Mouse (Mus musculus): ENCODE data around the gene Dapk1. TPM values are rescaled to one million over a fixed set of nuclear protein-coding genes. Genes with fewer than 3 reads are reported as not detected.

Dapk1 gene
- 6.5 and 12.0 TPM in 2 replicates for polyA plus RNA-seq (2011; ENCODE audit: insufficient read depth, insufficient read length, low replicate concordance, missing spikeins)

DNA sequence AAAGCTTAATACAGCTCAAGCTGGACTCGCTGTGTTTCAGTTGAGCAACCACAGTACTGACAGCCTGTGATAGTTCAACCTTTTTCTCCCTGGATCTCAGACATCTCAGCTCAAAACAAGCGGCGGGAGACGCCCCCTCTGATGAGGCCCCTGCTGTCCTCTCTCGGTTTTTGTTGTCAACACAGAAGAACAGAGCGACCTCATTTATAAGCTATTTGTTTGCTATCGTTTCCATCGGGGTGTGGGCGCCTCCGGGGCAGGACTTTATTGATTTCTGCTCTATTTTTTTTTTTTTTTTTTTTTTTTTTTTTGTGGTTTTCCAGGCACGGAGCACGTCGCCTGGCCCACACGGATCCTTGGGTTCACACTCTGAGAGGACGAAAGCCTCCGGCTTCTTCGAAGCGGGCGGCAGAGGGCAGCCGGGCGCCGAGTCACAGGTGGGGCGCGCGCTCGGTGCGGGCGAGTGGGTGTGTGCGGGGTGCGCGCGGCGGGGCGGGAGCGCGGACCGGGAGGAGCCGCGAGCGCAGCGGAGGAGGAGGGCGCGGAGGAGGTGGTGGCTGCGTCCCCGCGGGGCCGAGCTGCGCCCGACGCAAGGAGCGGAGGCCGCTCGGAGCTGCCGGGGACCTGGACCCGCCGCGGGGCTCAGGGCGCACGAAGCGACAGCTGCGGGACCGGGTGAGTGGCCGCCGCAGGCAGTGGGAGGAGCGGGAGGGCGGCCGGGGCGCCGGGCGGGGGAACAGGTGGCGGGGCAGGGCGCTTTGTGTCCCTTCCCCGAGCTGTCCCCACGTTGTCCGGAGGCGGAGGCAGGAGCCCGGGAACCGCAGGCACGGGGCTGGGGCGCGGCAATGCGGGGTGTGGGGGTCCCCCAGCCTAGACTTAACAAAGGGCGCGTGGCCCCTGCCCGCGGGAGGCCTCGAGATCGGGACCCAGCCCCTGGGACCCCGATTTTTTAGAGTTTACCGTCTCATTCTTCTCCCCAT, at the start of gene Dapk1:
Gene Dapk1, plus strand, starts transcription at position 512 of the 980 bp plus-strand sequence.
- under 1% methylated on average over 83 of the region's 90 CpGs for WGBS
- TF ChIP-seq CTCF (IDR thresholded peaks at IDR 0.05; ENCODE audit: control insufficient read depth, insufficient read depth, low read length), result peak; percentile 25; the same call in 1 of the 2 replicates
- TF ChIP-seq POLR2A (IDR thresholded peaks at IDR 0.05; ENCODE audit: borderline replicate concordance, control insufficient read depth, low read depth, low read length), result peak; percentile 19; the same call in 1 of the 2 replicates
- Histone ChIP-seq H3K4me3 (replicated peaks; ENCODE audit: control insufficient read depth, low read depth, low read length) (peak within 1 kb of the TSS; percentile 65), H3K4me1 (ENCODE audit: control insufficient read depth, insufficient read depth, low read length) (no peaks in the 10 kb centered on the region), H3K27ac (ENCODE audit: control insufficient read depth, insufficient read depth, low read depth, low read length, poor library complexity) (peak within 1 kb of the TSS; percentile 24; the same call in 1 of the 2 replicates)

DNA sequence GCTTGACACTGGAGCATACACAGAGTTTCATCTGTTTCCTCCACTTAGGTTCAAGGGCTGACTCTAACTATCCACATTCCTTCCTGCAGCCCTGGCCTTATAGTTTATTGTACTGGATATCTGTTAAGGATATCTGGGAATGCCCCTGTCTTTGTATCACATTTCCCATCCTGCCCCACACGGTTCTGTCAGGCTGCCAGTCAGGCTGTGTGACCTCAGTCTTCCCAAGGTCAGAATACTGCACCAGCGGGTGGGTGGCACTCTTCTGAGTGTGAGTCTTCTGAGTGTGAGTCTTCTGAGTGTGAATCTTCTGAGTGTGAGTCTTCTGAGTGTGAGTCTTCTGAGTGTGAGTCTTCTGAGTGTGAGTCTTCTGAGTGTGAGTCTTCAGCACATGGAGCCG, 48.4 kb upstream of the Dapk1 start:
- Histone ChIP-seq H3K27ac (ENCODE audit: control insufficient read depth, insufficient read depth, low read depth, low read length, poor library complexity) (no peak overlapping the region), H3K4me1 (ENCODE audit: control insufficient read depth, insufficient read depth, low read length) (no peaks in the 10 kb centered on the region), H3K4me3 (replicated peaks; ENCODE audit: control insufficient read depth, low read depth, low read length) (no peak overlapping the region)
- 71% methylated on average over 3 of the region's 3 CpGs for WGBS
- no peak for TF ChIP-seq CTCF (IDR thresholded peaks at IDR 0.05; ENCODE audit: control insufficient read depth, insufficient read depth, low read length)
- TF ChIP-seq POLR2A (IDR thresholded peaks at IDR 0.05; ENCODE audit: borderline replicate concordance, control insufficient read depth, low read depth, low read length), result no peak

DNA sequence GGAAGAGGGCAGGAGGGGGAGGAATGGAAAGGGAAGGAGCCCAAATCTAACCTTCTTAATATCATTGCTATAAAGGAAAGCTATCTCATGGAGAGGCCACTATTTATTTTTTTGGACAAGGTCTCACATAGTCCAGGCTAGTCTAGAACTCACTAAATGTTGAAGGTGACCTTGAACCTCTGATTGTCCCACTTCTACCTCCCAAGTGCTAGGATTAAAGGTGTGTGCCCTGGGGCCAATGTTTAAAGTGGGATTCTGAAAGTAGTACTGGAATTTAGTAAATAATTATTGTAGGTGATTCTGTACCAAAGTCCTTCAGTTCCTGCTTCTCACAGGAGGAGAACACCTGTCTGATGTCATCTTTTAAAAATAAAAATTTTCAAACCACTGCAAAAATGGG, 45.3 kb upstream of the Dapk1 start:
- TF ChIP-seq CTCF (IDR thresholded peaks at IDR 0.05; ENCODE audit: control insufficient read depth, insufficient read depth, low read length) (no peak), POLR2A (IDR thresholded peaks at IDR 0.05; ENCODE audit: borderline replicate concordance, control insufficient read depth, low read depth, low read length) (no peak)
- H3K4me3 ChIP-seq (replicated peaks; ENCODE audit: control insufficient read depth, low read depth, low read length), result no peak overlapping the region
- H3K4me1 ChIP-seq (ENCODE audit: control insufficient read depth, insufficient read depth, low read length), result no peaks in the 10 kb centered on the region
- no peak overlapping the region for H3K27ac ChIP-seq (ENCODE audit: control insufficient read depth, insufficient read depth, low read depth, low read length, poor library complexity)

DNA sequence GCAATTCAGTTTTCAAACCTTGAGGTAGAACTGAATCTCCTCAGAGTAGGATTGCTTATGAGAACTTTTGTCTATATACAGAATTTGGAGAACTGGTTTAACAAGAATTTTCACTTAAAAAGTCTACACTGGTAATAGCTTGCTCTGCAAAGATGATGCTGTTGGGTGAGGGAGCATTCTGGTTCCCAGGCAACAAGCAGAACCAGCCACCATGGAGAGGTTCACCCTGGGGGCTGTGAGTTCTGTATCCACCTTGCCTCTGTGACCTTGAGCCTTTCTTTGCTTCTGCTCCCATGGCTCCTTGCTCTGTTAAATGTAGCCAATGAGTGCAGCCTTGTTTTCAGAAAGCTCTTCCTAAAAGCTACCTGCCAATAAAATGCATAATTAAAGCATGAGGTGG, 44.8 kb upstream of the Dapk1 start:
- TF ChIP-seq CTCF (IDR thresholded peaks at IDR 0.05; ENCODE audit: control insufficient read depth, insufficient read depth, low read length), result no peak
- TF ChIP-seq POLR2A (IDR thresholded peaks at IDR 0.05; ENCODE audit: borderline replicate concordance, control insufficient read depth, low read depth, low read length), result no peak
- Histone ChIP-seq H3K4me1 (ENCODE audit: control insufficient read depth, insufficient read depth, low read length) (no peaks in the 10 kb centered on the region), H3K27ac (ENCODE audit: control insufficient read depth, insufficient read depth, low read depth, low read length, poor library complexity) (no peak overlapping the region), H3K4me3 (replicated peaks; ENCODE audit: control insufficient read depth, low read depth, low read length) (no peak overlapping the region)

DNA sequence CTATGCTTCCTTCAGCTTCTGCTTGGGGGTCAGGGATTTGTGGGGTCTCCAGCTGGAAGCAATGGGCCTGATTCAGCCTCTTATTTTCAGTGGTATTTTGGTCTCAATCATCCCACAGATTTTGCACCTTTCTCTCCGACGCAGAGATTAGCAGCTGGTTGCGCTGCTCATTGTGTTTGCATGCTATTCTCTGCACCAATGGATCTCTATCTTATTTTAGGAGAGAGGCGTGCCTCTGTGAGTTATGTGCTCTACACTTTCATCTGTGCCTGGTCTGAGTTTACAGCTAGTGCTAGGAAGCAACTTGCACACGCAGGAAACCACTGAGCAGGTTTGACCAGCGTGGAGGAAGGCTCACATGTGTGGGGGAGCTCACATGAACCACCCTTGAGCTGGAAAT, 37.4 kb upstream of the Dapk1 start:
- no peak for TF ChIP-seq CTCF (IDR thresholded peaks at IDR 0.05; ENCODE audit: control insufficient read depth, insufficient read depth, low read length)
- 13% methylated on average over 6 of the region's 6 CpGs for WGBS
- H3K27ac ChIP-seq (ENCODE audit: control insufficient read depth, insufficient read depth, low read depth, low read length, poor library complexity), result no peak overlapping the region
- no peak overlapping the region for H3K4me3 ChIP-seq (replicated peaks; ENCODE audit: control insufficient read depth, low read depth, low read length)
- no peaks in the 10 kb centered on the region for H3K4me1 ChIP-seq (ENCODE audit: control insufficient read depth, insufficient read depth, low read length)

DNA sequence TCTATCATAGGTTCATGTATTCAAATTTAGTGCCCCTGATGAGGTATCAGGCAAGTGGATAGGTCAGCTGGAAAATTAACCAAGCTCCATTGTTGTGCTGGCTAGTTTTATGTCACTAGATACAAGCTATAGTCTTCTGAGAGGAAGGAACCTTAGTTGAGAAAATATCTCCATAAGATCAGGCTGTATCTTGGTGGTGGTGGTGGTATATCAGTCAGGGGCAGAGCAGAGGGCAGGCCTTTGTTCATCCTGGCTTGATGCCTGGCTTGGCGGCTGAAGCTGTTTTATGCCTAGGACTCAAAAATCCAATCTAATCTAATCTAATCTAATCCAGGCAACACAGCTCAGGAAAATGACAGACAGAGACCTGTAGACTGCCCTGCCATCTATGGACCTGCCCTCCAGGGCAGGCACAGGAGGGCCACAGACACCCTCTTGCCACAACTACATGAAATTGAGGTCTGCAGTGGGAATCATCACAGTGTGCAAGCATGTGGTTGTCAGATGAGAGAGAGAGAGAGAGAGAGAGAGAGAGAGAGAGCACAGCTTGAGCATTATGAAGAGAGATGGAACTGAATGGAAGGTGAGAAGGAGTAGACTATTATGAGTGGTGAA, 32.7 kb upstream of the Dapk1 start:
- 71% methylated on average over 1 of the region's 1 CpGs for WGBS

DNA sequence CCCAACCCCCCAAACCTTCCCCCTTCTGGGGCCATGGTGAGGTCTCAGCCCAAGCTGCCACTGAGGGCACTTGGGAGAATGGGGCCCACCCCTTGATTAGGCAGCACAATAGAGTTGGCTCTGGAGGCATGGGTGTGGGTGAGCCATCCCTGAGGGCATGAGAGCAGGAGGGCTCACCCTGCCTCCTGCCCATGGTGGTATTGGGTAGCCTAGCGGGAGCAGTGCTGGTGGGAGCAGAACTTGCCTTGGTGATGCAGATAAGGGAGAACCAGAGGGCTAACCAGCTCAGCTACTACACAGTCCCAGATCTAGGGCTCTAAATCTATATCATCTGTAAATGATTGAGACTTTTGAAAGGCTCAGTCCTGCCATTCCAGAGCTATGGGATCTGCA, 32.2 kb upstream of the Dapk1 start:
- Histone ChIP-seq H3K27ac (ENCODE audit: control insufficient read depth, insufficient read depth, low read depth, low read length, poor library complexity) (no peak overlapping the region), H3K4me1 (ENCODE audit: control insufficient read depth, insufficient read depth, low read length) (no peaks in the 10 kb centered on the region), H3K4me3 (replicated peaks; ENCODE audit: control insufficient read depth, low read depth, low read length) (no peak overlapping the region)
- TF ChIP-seq CTCF (IDR thresholded peaks at IDR 0.05; ENCODE audit: control insufficient read depth, insufficient read depth, low read length) (no peak), POLR2A (IDR thresholded peaks at IDR 0.05; ENCODE audit: borderline replicate concordance, control insufficient read depth, low read depth, low read length) (no peak)
- 80% methylated on average over 1 of the region's 1 CpGs for WGBS

More for the DNA sequence above, 32.7 kb upstream of the Dapk1 start:
- TF ChIP-seq CTCF (IDR thresholded peaks at IDR 0.05; ENCODE audit: control insufficient read depth, insufficient read depth, low read length) (no peak), POLR2A (IDR thresholded peaks at IDR 0.05; ENCODE audit: borderline replicate concordance, control insufficient read depth, low read depth, low read length) (no peak)
- Histone ChIP-seq H3K4me1 (ENCODE audit: control insufficient read depth, insufficient read depth, low read length) (no peaks in the 10 kb centered on the region), H3K27ac (ENCODE audit: control insufficient read depth, insufficient read depth, low read depth, low read length, poor library complexity) (no peak overlapping the region), H3K4me3 (replicated peaks; ENCODE audit: control insufficient read depth, low read depth, low read length) (no peak overlapping the region)

DNA sequence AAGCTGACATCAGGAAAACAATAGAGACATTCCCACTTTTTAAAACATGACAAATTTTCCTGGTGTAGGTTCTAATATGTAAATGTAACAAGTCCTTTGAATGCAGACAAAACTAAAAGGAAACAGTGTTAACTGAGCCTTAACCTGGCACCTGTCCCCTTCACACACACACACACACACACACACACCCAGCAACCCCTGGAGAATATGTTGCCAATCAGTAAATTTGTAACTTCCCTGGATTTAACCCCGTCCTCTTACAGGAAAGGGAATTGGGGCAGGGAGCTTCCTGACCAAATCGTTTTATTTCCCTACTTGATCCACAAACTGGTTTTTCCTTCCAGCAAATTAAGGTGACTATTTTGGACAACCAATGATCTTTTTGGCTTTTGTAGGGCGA, 28.2 kb upstream of the Dapk1 start:
- WGBS, result 53% methylated on average over 3 of the region's 3 CpGs
- Histone ChIP-seq H3K4me1 (ENCODE audit: control insufficient read depth, insufficient read depth, low read length) (no peaks in the 10 kb centered on the region), H3K27ac (ENCODE audit: control insufficient read depth, insufficient read depth, low read depth, low read length, poor library complexity) (no peak overlapping the region), H3K4me3 (replicated peaks; ENCODE audit: control insufficient read depth, low read depth, low read length) (no peak overlapping the region)
- TF ChIP-seq CTCF (IDR thresholded peaks at IDR 0.05; ENCODE audit: control insufficient read depth, insufficient read depth, low read length) (no peak), POLR2A (IDR thresholded peaks at IDR 0.05; ENCODE audit: borderline replicate concordance, control insufficient read depth, low read depth, low read length) (no peak)
